Mouse (Mus musculus) lung, postnatal 36 days (tissue): ENCODE results near the gene Gm10643.
A peak's percentile ranks its signal among the peaks of the same experiment; 100 is the strongest.

ENCODE experiments used
- DNase-seq: peaks from one replicate; pipeline ENCODE4 v3.0.0; 2022; ENCODE audit warnings: mixed read lengths

Gene Gm10643

DNA sequence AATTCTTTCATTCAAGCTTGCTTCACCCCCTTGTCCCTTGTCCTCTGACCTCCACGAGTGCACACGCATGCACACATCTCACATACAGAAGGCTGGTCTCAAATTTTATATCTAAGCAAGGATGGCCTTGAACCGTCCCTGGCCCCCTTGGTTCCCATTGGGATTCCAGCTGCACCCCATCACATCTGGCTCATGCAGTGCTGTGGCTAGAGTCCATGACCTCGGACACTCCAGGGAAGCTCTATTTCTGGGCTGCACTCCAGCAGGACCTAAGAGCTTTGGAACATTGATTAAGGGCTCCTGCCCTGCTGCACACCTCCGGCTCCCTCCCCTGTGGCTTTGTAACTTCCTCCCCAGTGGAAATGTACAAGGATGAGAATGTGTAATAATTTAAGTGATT lies 26.9 kb downstream of the Gm10643 start:
- no peak for DNase-seq

DNA sequence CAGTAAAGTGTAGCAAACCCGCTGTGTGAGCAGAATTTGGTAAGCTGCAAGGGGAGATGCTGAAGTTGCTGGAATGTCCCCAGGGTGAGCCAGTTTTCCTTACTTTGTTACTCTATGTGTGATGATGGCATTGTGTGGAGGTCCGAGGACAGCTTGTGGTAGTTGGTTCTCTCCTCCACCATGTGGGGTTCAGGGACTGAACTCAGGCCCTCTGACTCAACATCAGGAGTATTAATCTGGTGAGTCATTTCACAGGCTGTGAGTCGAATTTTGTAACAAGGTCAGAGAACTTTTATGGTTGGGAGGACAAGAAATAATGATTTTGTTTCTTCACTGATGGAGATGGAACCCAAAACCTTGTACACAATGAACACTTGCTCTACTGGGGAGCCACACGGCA lies 32.2 kb downstream of the Gm10643 start:
- DNase-seq: no peak

DNA sequence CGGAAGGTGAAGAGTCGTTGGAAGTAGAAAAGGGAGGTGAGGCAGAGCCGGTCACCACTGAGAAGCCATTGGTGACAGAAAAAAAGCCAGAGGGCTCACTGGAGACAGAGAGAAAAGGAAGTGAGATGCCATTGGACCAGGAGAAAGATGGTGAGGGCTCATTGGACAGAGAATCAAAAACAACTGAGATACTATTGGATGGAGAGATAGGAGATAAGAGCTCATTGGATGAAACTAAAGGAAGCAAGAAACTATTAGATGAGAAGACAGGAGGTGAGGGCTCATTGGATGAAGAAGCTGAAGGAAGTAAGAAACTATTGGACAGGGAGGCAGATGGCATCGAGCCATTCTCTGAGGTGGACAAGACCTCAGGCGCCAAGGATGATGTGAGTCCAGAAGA lies 35.7 kb downstream of the Gm10643 start:
- DNase-seq: no peak

DNA sequence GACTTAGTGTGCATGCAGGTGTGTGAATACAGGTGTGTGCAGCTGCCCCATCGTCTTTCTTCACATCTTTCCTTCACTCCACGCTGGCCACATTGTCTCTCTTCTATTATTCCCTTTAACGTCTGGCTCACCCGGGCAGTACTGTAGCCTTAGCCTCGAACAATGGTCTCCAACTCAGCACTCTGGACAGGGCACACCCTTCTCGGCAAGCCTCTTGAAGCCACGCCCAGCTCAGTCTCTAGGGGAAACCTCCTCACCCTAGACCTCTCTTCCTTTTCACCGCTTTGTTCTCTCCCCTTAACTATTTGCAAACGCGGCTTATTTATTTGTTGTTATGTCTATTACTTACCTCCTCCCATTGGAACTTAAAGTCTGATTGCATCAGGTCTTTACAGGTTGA lies 37.5 kb downstream of the Gm10643 start:
- no peak for DNase-seq

DNA sequence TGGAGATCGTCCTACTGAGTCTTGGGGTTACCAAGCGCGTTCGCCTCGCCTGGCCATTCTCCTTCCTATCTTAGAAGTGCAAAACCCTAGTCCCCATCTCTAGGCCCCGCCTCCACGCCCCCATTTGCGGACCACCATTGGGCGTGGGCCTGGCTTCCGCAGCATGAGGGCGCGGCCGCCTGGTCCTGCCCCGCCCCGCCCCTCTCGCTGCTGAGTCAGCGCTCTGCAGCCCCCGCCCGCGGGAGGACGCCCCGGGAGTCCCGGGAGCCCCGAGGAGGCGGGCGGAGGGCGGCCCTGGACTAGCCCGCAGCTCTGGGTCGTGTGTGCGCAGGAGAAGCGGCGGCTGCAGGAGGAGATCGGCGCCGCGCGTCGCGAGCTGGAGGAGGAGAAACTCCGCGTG lies 39.1 kb downstream of the Gm10643 start:
- DNase-seq: no peak

DNA sequence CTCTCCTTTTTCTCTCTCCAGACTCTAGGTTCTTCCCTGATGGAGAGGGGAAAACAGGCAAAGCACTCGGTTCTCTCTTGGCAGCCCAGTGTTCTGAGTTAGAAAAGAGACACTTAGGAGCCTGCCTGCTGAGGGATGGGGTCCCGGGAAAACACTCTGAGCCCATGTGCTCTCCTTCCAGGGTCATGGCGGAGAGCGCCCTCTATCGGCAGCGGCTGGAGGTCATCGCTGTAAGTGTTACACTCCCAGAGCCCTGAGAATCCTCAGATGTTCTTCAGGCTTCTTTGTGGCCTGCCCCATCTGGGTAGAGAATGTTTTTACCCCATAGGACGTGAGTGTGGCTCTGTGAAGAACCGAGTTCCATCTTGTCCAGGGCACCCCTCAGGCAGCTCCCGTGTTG lies 40.8 kb downstream of the Gm10643 start:
- peak; percentile 64 for DNase-seq

DNA sequence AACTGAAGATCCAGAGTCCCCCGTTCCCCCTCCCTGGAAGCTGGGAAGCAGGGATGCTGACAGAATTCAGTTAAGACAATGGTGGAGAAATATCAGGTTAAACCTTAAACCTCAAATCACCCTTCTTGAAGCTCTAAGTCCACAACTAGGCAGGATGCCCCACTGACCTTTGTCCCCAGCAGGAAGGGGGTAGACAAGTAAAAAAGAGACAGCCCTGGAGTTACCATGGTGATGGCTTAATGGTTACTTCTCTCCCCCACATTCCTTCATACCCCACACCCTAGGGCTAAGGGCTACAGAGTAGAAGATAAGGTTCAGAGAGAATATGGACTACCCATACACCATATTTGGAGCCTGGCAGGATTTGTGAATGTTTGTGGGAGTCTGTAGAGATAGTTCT lies 41.3 kb downstream of the Gm10643 start:
- DNase-seq: no peak

DNA sequence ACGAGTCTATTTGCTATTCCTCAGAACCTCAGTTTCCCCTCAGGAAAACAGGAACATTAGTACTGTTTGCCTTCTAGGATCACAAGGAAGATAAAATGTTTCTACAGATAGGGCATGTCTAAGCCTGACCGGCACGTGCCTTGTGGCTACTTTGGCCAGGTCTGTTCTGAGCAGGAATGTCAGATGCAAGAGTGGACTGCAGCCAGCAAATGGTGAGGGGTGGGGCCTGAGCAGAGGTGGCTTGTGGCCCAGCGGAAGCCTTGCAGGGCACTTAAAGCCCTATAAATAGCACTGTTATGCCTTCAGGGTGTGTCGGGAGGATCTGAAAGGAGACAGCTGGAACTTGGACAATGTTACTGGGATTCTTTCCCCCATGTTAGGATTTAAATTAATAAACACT lies 41.9 kb downstream of the Gm10643 start:
- DNase-seq: peak; percentile 87

DNA sequence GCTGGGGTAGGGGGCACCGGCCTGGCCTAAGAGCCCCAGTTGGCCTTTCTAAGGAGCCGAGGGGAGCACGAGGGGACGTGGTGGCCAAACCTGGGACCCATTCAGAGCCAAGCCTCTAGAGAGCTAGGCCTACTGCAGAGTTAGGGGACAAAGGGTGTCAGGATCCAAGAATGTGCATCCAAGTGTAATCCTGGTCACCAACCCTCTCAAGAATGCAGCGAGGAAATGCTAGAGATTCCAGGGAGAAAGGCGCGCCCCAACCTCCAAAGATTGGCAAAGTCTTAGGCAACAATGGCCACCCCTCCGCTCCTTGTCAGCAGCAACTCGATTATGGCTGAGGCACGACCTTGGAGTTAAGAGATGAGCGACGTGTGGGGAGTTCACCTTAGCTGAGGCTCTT lies 43.4 kb downstream of the Gm10643 start:
- no peak for DNase-seq

DNA sequence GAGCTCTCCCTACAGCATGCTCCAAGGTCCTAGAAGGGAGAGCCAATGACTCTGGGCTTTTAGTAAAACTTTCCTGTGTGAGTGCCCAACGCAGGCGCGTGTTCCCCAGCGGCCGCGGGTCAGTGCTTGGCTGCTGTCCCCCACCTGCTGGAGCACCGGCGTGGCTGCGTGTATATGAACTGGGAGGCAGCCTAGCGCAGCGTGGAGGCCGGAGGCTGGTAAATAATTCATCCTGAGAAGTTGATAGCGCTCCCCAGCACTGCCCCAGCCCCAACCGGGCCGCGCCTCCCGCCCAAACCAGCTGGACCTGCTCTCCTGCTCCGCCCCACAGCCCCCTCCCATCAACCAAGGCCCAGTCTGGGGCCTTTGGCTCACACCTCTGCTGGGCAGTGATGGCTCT lies 43.8 kb downstream of the Gm10643 start, which contains the start of gene Palm3:
Palm3 (plus strand) TSS at position 376 of the 400 bp plus-strand sequence.
- DNase-seq: no peak

DNA sequence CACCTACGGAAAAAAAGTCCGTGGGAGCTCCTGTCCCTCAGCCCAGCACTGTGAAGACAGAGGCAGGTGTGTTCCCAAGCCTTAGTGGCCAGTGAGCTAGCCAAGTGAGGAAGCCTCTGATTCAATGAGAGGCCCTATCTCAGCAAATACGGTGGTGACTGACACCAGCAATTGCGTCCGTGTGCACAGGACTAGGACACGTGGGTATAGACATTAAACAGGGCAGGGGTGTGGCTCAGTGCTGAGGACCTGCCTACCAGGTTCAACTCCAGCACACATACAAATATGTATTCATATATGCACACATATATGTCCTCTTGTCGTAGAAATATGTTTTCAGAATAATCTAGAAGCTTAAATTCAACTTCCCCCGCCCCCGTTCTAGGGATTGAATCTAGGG lies 45.2 kb downstream of the Gm10643 start:
- DNase-seq: no peak

DNA sequence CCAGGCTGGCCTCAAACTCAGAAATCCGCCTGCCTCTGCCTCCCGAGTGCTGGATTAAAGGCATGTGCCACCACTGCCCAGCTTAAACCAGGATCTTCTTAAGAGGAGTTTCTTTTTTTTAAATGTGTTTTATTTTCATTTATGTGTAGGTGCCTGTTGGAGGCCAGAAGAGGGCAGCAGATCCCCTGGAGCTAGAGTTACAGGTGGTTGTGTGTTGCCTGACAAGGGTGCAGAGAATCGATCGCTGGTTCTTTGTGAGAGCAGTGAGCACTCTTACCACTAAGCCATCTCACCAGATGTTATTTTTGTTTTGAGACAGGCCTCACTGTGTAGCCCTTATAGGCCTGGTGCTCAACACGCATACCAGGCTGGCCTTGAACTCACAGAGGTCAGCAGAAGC lies 49.1 kb downstream of the Gm10643 start:
- DNase-seq: no peak
